In the genomic region with DNA sequence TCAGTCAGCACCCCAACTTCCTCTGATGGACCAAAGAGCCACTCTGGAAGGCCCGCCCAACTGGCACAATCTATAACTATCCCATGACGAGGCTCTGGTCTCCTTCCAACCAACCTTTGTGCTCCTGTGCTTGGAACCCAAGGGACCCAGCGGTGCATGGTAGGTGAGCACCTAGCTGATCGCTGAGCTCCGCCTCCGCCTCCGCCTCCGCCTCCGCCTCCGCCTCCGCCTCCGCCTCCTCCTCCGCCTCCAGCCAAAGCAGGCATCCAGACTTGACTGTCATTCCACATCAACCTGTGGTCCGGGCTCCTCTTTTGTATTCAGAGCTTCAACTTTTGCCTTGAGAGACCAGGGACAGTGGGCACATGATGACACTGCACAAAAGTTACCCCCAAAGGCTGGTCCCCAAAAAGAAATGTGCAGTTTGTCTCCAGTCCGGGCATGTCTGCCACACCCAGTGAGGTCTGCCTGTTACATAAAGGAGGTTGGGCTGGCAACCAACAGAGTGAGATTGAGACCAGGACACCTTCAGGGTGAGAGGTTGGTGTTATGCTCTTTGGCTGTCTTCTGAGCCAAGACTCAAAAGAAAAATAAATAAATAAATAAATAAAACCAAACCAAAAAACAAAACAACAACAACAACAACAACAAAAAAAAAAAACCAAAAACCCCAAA, we compare ENCODE assay signal across 8 mouse cellular contexts.
DNase-seq lines count a peak whose midpoint lies in the region; ATAC-seq and TF ChIP-seq lines count a peak whose summit lies in the region.

No protein-coding gene starts in this region.

- 0 out of 2 replicates have a peak, but pooled peaks cover 3% of the 10 kb centered on the region for H3K4me1 ChIP-seq in hindbrain, embryonic 15.5 days (replicated peaks)
- H3K4me1 ChIP-seq in hindbrain, embryonic 11.5 days (replicated peaks; ENCODE audit: control insufficient read depth, insufficient read depth, low read length): no peaks in the 10 kb centered on the region
- H3K4me1 ChIP-seq in embryonic facial prominence, embryonic 13.5 days: no peaks in the 10 kb centered on the region; the same call in 1 of the 2 replicates
- peaks cover 8% of the 10 kb centered on the region for H3K4me1 ChIP-seq in kidney, postnatal 0 days (replicated peaks; ENCODE audit: insufficient read depth, low read length)

- no peaks in the 10 kb centered on the region for H3K36me3 ChIP-seq in hindbrain, embryonic 15.5 days
- no peaks in the 10 kb centered on the region for H3K36me3 ChIP-seq in hindbrain, embryonic 11.5 days (ENCODE audit: control insufficient read depth, insufficient read depth, low read length)
- H3K36me3 ChIP-seq in embryonic facial prominence, embryonic 13.5 days: no peaks in the 10 kb centered on the region
- H3K36me3 ChIP-seq in kidney, postnatal 0 days (ENCODE audit: insufficient read depth, low read length): no peaks in the 10 kb centered on the region

- H3K4me2 ChIP-seq in hindbrain, embryonic 15.5 days: peak overlapping the region; percentile 6; the same call in 1 of the 2 replicates
- no peak overlapping the region for H3K4me2 ChIP-seq in hindbrain, embryonic 11.5 days (replicated peaks; ENCODE audit: low read depth, low read length)
- H3K4me2 ChIP-seq in embryonic facial prominence, embryonic 13.5 days: peak overlapping the region; percentile 27; the same call in 1 of the 2 replicates
- H3K4me2 ChIP-seq in kidney, postnatal 0 days (ENCODE audit: low read length): no peak overlapping the region

- no peak for DNase-seq in hindbrain, embryonic 11.5 days (ENCODE audit: low spot score)
- DNase-seq in kidney, postnatal 0 days (ENCODE audit: low spot score): no peak
- peak; percentile 34 for DNase-seq in lung, postnatal 36 days
- peak; percentile 57 to 64 for DNase-seq in urinary bladder, postnatal 36 days (ENCODE audit: low spot score in 2 of 2)
- DNase-seq in layer of hippocampus, adult 18-20 months (ENCODE audit: low spot score in 2 of 2): no peak
- DNase-seq in left cerebral cortex, postnatal 4 days: no peak

- intact Hi-C loops in left cerebral cortex, postnatal 4 days (cut with DNase I): no loop called here

- no peak overlapping the region for H3K4me3 ChIP-seq in hindbrain, embryonic 15.5 days
- H3K4me3 ChIP-seq in hindbrain, embryonic 11.5 days (ENCODE audit: low read depth, low read length): no peak overlapping the region
- H3K4me3 ChIP-seq in embryonic facial prominence, embryonic 13.5 days: no peak overlapping the region
- no peak overlapping the region for H3K4me3 ChIP-seq in kidney, postnatal 0 days (replicated peaks; ENCODE audit: low read depth, low read length)

- H3K9ac ChIP-seq in hindbrain, embryonic 15.5 days: no peak overlapping the region
- no peak overlapping the region for H3K9ac ChIP-seq in hindbrain, embryonic 11.5 days (ENCODE audit: low read depth, low read length)
- no peak overlapping the region for H3K9ac ChIP-seq in embryonic facial prominence, embryonic 13.5 days
- H3K9ac ChIP-seq in kidney, postnatal 0 days (ENCODE audit: low read depth, low read length): no peak overlapping the region

- H3K9me3 ChIP-seq in hindbrain, embryonic 15.5 days: no peaks in the 10 kb centered on the region
- H3K9me3 ChIP-seq in hindbrain, embryonic 11.5 days (ENCODE audit: control insufficient read depth, low read length): no peaks in the 10 kb centered on the region
- no peaks in the 10 kb centered on the region for H3K9me3 ChIP-seq in embryonic facial prominence, embryonic 13.5 days
- no peaks in the 10 kb centered on the region for H3K9me3 ChIP-seq in kidney, postnatal 0 days (replicated peaks; ENCODE audit: low read length)

- TF ChIP-seq CTCF in kidney, postnatal 0 days (IDR thresholded peaks at IDR 0.05; ENCODE audit: low read depth): no peak

- H3K27me3 ChIP-seq in hindbrain, embryonic 15.5 days: no peaks in the 10 kb centered on the region
- H3K27me3 ChIP-seq in hindbrain, embryonic 11.5 days (ENCODE audit: control insufficient read depth, insufficient read depth, low read length): no peaks in the 10 kb centered on the region
- no peaks in the 10 kb centered on the region for H3K27me3 ChIP-seq in embryonic facial prominence, embryonic 13.5 days
- no peaks in the 10 kb centered on the region for H3K27me3 ChIP-seq in kidney, postnatal 0 days (ENCODE audit: insufficient read depth, low read length)

- H3K27ac ChIP-seq in hindbrain, embryonic 15.5 days (replicated peaks): no peak overlapping the region
- no peak overlapping the region for H3K27ac ChIP-seq in hindbrain, embryonic 11.5 days (ENCODE audit: low read depth, low read length)
- H3K27ac ChIP-seq in embryonic facial prominence, embryonic 13.5 days: no peak overlapping the region
- H3K27ac ChIP-seq in kidney, postnatal 0 days: no peak overlapping the region

- ATAC-seq in hindbrain, embryonic 15.5 days (ENCODE audit: low FRiP score, low read depth): peak; percentile 27; the same call in 1 of the 2 replicates
- ATAC-seq in hindbrain, embryonic 11.5 days (ENCODE audit: low FRiP score): no peak
- 0 out of 2 replicates have a peak, but pooled peaks have one; percentile 43 for ATAC-seq in embryonic facial prominence, embryonic 13.5 days (ENCODE audit: insufficient number of reproducible peaks, insufficient read depth, low FRiP score, low TSS enrichment, low read depth)
- ATAC-seq in kidney, postnatal 0 days (replicated peaks; ENCODE audit: low FRiP score, low read depth): peak; percentile 47; the same call in 1 of the 2 replicates

- 70% methylated on average over 15 of the region's 15 CpGs for WGBS in hindbrain, embryonic 15.5 days
- 64% methylated on average over 15 of the region's 15 CpGs for WGBS in hindbrain, embryonic 11.5 days
- 73% methylated on average over 15 of the region's 15 CpGs for WGBS in embryonic facial prominence, embryonic 13.5 days
- WGBS in kidney, postnatal 0 days: 66% methylated on average over 15 of the region's 15 CpGs

Comparison
In these comparisons a context has a peak if more than half of its experiments do, and no peak if none do; other contexts are left out.
1. H3K4me2 ChIP-seq: peak in hindbrain, embryonic 15.5 days (single experiment) and embryonic facial prominence, embryonic 13.5 days (single experiment); none in hindbrain, embryonic 11.5 days (single experiment) and kidney, postnatal 0 days (single experiment).
2. DNase-seq: peak in lung, postnatal 36 days (single experiment) and urinary bladder, postnatal 36 days (2 of 2); none in hindbrain, embryonic 11.5 days (single experiment), kidney, postnatal 0 days (single experiment), layer of hippocampus, adult 18-20 months (0 of 2) and left cerebral cortex, postnatal 4 days (single experiment).